Mouse (Mus musculus) hindbrain, embryonic 14.5 days (tissue): ENCODE measurements around the gene Atg4d. TPM values are rescaled to one million over a fixed set of nuclear protein-coding genes. Genes with fewer than 3 reads are reported as not detected.
"Not testable (repeated sequence)": the region's sequence is repeated elsewhere in the genome, so short reads cannot be mapped to it uniquely, and the experiment has no call there.

ENCODE experiments used
- ATAC-seq: fragments of 200-750 bp; cut with Nextera tagmentation; 2 replicates; pipeline ENCODE4 v1.8.0; 2017; ENCODE audit warnings: moderate number of reproducible peaks, mild to moderate bottlenecking, moderate TSS enrichment, moderate library complexity; ENCODE audit not compliant: low FRiP score
- DNase-seq: peaks from one replicate; pipeline ENCODE4 v3.0.0-alpha.2; 2015; ENCODE audit warnings: low spot score
- H3K27ac ChIP-seq: fragments of 300-500 bp; sonication (generic); 2 replicates; pipeline ENCODE4 v1.5.1; 2014; ENCODE audit warnings: mild to moderate bottlenecking, moderate library complexity
- H3K27me3 ChIP-seq: fragments of 300-500 bp; sonication (generic); 2 replicates; pipeline ENCODE4 v1.6.1; 2014; ENCODE audit warnings: mild to moderate bottlenecking, low read length, mixed read lengths; ENCODE audit not compliant: control insufficient read depth, insufficient read depth
- H3K36me3 ChIP-seq: fragments of 300-500 bp; sonication (generic); replicated peaks from 2 replicates; pipeline ENCODE4 v1.6.1; 2014; ENCODE audit not compliant: control insufficient read depth, insufficient read depth
- H3K4me1 ChIP-seq: fragments of 300-500 bp; sonication (generic); replicated peaks from 2 replicates; pipeline ENCODE4 v1.6.1; 2014; ENCODE audit warnings: antibody characterized with exemption, low read length, mixed read lengths; ENCODE audit not compliant: control insufficient read depth, insufficient read depth
- H3K4me2 ChIP-seq: fragments of 300-500 bp; sonication (generic); replicated peaks from 2 replicates; pipeline ENCODE4 v1.6.1; 2014; ENCODE audit warnings: mild to moderate bottlenecking, moderate library complexity
- H3K4me3 ChIP-seq: fragments of 300-500 bp; sonication (generic); replicated peaks from 2 replicates; pipeline ENCODE4 v1.5.1; 2014; ENCODE audit warnings: mild to moderate bottlenecking, low read length
- H3K9ac ChIP-seq: fragments of 300-500 bp; sonication (generic); 2 replicates; pipeline ENCODE4 v1.6.1; 2014
- H3K9me3 ChIP-seq: fragments of 300-500 bp; sonication (generic); 2 replicates; pipeline ENCODE4 v1.6.1; 2016; ENCODE audit warnings: low read length; ENCODE audit not compliant: control insufficient read depth
- WGBS: fragments of 180-500 bp; shearing (Covaris S2); extraction: QIAGEN DNeasy Blood & Tissue Kit; methylation state at CpG from one replicate; pipeline ENCODE4 v1.1.7; 2014; 5-methylcytosine and 5-hydroxymethylcytosine counted together
- polyA plus RNA-seq: library from polyadenylated mRNA; unstranded; fragments of >200 nt; fragmentation: Nextera tagmentation; extraction: Ambion mirVana; gene quantifications from 2 replicates; pipeline ENCODE4 v1.2.1, GENCODE M21; 2014

Gene Atg4d
- 38.1 and 46.9 TPM in 2 replicates for polyA plus RNA-seq

DNA sequence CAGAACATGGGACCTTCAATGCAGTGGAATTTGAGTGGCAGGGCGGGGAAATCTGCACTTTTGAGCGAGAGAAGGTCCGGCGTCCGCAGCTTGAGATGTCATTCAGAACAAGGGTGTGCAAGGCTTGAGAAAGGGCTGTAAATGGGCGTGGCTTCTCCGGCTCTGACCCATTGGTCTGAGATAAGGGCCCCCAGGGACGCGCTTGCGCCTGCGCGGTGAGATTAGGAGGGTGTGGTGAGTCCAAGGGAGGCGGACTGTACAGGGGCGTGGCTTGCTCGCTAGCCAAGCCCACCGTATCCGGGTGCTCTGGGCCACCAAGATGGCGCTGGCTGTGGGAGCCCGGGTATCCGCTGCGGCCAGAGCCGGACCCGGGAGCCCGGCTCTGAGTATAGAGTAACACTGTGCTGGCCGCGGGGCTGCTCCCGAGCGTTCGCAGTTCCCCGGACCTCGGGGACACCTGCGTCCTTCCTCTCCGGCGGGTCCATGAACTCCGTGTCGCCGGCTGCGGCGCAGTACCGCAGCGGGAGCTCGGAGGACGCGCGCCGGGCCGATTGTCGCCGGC is at the start of gene Atg4d:
Gene Atg4d (plus strand): TSS at position 294 of the 562 bp plus-strand sequence.
- ATAC-seq (peak; percentile 97), DNase-seq (peak; percentile 98)
- under 1% methylated on average over 49 of the region's 49 CpGs for WGBS

GRCm38 (mm10) chr9:21216050-21216841 is 48.8 kb upstream of the Atg4d start:
- WGBS: 65% methylated on average over 25 of the region's 25 CpGs
- H3K9ac ChIP-seq: peak overlapping the region; percentile 11; the same call in 1 of the 2 replicates
- peaks cover 7% of the 10 kb centered on the region for H3K36me3 ChIP-seq
- peaks cover 10% of the 10 kb centered on the region; the same call in 1 of the 2 replicates for H3K4me1 ChIP-seq
- no peaks in the 10 kb centered on the region for H3K9me3 ChIP-seq
- H3K27me3 ChIP-seq: no peaks in the 10 kb centered on the region
- DNase-seq (peak; percentile 55), ATAC-seq (no peak)
- H3K4me2 ChIP-seq: no peak overlapping the region
- H3K27ac ChIP-seq: no peak overlapping the region
- H3K4me3 ChIP-seq: no peak overlapping the region

More for the DNA sequence above, at the start of gene Atg4d:
- H3K36me3 ChIP-seq: peaks cover 25% of the 10 kb centered on the region
- peak within 1 kb of the TSS; percentile 76 for H3K4me3 ChIP-seq
- peaks cover 16% of the 10 kb centered on the region for H3K4me1 ChIP-seq
- peak within 1 kb of the TSS; percentile 87 for H3K9ac ChIP-seq
- H3K27ac ChIP-seq: peak within 1 kb of the TSS; percentile 84
- H3K27me3 ChIP-seq: no peaks in the 10 kb centered on the region
- H3K9me3 ChIP-seq: no peaks in the 10 kb centered on the region
- peak within 1 kb of the TSS; percentile 65 for H3K4me2 ChIP-seq

DNA sequence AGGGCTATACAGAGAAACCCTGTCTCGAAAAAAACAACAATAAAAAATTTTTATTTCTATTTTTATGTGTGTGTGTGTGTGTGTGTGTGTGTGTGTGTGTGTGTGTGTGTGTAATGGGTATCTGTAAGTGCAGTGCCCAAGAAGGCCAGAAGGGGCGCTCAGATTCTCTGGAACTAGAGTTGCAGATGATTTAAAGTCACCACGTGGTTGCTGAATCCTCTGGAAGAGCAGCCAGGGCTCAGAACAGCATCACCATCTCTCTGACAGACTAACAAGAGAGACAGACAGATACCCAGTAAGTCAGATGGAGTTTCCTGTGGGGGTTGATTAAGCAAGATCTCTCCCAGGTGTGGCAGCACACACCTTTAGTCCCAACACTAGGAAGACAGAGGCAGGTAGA is 45.3 kb upstream of the Atg4d start:
- no peaks in the 10 kb centered on the region for H3K9me3 ChIP-seq
- peaks cover 10% of the 10 kb centered on the region; the same call in 1 of the 2 replicates for H3K4me1 ChIP-seq
- DNase-seq: no peak
- 58% methylated on average over 3 of the region's 3 CpGs for WGBS
- no peak for ATAC-seq
- no peaks in the 10 kb centered on the region for H3K36me3 ChIP-seq
- H3K4me3 ChIP-seq: no peak overlapping the region
- H3K27ac ChIP-seq: no peak overlapping the region
- no peak overlapping the region for H3K9ac ChIP-seq
- no peaks in the 10 kb centered on the region for H3K27me3 ChIP-seq
- H3K4me2 ChIP-seq: no peak overlapping the region

DNA sequence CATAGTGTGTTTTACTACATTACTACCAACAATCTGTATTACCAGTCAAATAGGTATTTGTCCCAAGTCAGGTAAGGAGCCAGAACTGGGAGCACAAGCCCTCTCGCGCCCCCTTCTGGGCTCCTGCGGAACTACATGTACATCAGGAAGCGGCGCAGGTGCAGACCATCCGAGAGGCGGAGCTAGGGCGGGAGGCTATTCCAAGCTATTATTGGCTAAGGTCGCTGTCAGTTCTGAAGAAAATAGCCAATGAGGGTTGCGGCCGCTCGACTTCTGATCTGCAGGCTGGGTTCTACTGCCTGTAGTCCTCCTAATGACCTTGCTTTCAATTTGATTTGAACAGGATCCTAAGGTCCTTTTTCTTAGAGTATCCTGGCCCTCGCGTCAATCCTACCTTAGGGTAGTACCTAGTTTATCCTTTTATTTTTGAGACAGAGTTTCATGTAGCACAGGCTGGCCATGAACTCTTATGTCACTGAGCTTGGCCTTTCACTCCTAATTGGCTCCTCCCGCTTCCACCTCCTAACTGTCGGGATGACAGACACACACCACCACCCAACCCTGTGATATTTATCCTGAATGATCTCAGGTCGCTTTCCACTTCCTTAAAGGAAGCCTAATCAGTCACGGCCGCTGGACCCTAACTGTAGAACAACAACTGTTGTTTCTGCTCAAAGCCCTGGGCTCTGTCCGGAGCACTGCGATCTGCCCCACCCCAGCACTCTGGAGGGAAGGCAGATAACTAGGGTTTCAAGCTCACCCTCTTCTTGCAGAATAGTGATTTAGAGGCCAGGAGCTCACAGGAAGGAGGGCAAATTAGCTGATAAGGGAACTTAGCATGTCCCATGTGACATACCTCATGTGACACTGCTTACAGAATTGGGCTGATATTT is 44.4 kb upstream of the Atg4d start:
- Histone ChIP-seq H3K27ac (no peak overlapping the region), H3K4me1 (peaks cover 15% of the 10 kb centered on the region; the same call in 1 of the 2 replicates), H3K4me2 (peak overlapping the region; percentile 50), H3K36me3 (no peaks in the 10 kb centered on the region), H3K9ac (no peak overlapping the region), H3K27me3 (no peaks in the 10 kb centered on the region), H3K9me3 (no peaks in the 10 kb centered on the region), H3K4me3 (peak overlapping the region; percentile 17)
- 15% methylated on average over 21 of the region's 21 CpGs for WGBS
- peak; percentile 90 for ATAC-seq
- peak; percentile 91 for DNase-seq

DNA sequence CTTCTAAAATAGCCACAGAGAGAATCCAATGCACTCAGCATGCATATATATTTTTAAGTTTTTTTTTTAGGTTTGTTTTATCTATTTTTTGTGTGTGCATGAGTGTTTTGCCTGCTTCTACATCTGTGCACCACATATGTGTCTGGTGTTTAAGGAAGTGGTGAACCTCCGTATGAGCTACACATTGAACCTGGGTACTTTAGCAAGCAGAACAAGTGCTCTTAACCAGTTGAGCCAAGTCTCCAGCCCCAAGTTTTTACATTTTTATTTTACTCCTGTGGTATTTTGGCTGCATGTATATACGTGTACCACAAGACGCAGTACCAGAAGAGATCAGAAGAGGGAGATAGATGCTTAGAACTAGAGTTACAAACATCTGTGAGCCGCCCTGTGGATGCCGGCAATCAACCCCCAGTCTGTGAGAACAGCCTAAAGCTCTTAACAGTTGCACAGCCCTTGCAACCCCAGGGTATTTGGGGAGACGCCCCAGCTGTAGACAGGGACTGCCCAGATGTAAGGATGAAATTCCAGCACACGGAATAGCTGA is 43.6 kb upstream of the Atg4d start:
- 19% methylated on average over 7 of the region's 7 CpGs for WGBS
- Histone ChIP-seq H3K4me1 (peaks cover 11% of the 10 kb centered on the region; the same call in 1 of the 2 replicates), H3K9ac (no peak overlapping the region), H3K27ac (no peak overlapping the region), H3K4me3 (no peak overlapping the region), H3K9me3 (no peaks in the 10 kb centered on the region), H3K4me2 (no peak overlapping the region), H3K27me3 (no peaks in the 10 kb centered on the region), H3K36me3 (no peaks in the 10 kb centered on the region)
- ATAC-seq (no peak), DNase-seq (peak; percentile 76)

DNA sequence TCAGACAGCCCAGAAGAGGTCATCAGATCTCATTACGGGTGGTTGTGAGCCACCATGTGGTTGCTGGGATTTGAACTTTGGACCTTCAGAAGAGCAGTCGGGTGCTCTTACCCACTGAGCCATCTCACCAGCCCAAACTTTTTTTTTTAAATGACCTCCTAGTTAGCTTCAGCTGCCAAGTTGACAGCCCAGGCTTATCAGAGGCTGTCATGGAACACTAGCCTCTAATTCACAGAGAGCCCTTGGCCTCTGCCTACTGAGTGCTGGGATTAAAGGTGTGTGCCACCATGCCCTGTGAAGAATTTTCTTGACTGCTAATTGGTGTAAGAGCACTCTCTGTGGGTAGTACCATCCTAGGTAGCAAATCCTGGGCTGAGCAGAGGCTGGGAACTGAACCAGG is 41.6 kb upstream of the Atg4d start:
- H3K4me3 ChIP-seq, H3K9ac ChIP-seq, H3K36me3 ChIP-seq, ATAC-seq, H3K9me3 ChIP-seq, H3K27me3 ChIP-seq, H3K4me2 ChIP-seq, H3K27ac ChIP-seq, DNase-seq: not testable (repeated sequence)
- WGBS: 100% methylated on average over 1 of the region's 2 CpGs
- peaks cover 13% of the 10 kb centered on the region for H3K4me1 ChIP-seq

- Histone ChIP-seq H3K27me3 (no peaks in the 10 kb centered on the region), H3K4me2 (no peak overlapping the region), H3K4me3 (no peak overlapping the region), H3K27ac (no peak overlapping the region), H3K36me3 (peaks cover 3% of the 10 kb centered on the region), H3K9ac (no peak overlapping the region), H3K4me1 (peaks cover 13% of the 10 kb centered on the region), H3K9me3 (no peaks in the 10 kb centered on the region)
- ATAC-seq (no peak), DNase-seq (no peak)
- 95% methylated on average over 6 of the region's 6 CpGs for WGBS
Measured at GRCm38 (mm10) chr9:21223906-21224305, 41.2 kb upstream of the Atg4d start.

DNA sequence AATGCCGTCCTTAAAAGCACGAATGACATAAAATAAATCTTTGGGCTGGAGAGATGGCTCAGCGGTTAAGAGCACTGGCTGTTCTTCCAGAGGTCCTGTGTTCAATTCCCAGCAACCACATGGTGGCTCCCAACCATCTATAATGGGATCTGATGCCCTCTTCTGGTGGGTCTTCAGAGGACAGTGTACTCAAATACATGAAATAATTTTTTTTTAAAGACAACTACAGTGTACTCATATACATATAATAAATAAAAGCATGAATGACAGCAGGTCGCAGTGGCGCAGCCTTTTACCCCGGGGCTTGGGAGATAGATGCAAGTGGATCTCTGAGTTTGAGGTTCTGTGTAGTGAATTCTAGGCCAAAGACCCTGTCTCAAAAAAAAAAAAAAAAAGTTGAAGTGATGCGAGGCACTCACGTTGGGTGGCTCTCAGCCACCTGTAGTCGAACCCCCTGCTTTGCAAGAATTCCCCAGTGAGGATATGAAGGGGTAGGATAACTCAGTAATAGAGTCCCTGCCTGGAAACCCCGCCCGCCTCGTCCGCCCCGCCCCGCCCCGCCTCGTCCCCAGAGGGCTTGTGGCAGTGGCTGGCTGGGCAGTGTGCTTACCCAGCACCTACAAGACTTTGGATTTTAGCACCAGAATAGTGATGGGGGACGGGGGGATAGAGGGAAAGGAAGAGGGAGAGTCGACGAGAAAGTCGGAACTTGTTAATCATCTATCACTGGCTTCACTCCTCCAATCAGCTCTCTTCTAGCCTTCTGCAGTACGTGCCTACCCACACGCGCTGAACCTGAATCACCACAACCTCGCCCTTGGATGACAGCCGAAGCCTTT is 40.3 kb upstream of the Atg4d start:
- peak overlapping the region; percentile 37 for H3K4me2 ChIP-seq
- 0 out of 2 replicates have a peak overlapping the region, but pooled peaks have one; percentile 17 for H3K9ac ChIP-seq
- no peak for DNase-seq
- 0 out of 2 replicates have a peak, but pooled peaks have one; percentile 5 for ATAC-seq
- 0 out of 2 replicates have a peak overlapping the region, but pooled peaks have one; percentile 4 for H3K4me3 ChIP-seq
- WGBS: 24% methylated on average over 26 of the region's 26 CpGs
- no peak overlapping the region for H3K27ac ChIP-seq
- H3K4me1 ChIP-seq: peaks cover 13% of the 10 kb centered on the region
- H3K9me3 ChIP-seq: no peaks in the 10 kb centered on the region
- peaks cover 12% of the 10 kb centered on the region for H3K36me3 ChIP-seq
- H3K27me3 ChIP-seq: no peaks in the 10 kb centered on the region
